Mouse (Mus musculus) left cerebral cortex, adult 2 months (tissue): ENCODE measurements at regions not wholly inside any gene's neighbourhood (a gene's known extent, or its start where the extent isn't known, plus 50 kb on each side); places are given as distances from the start of the nearest gene placed in this dataset.

Source experiments
- DNase-seq, 2 experiments: peaks; one replicate each; pipeline ENCODE4 v3.0.0; 2021 to 2022; ENCODE audit warnings: low spot score in 2 of 2, mixed read lengths in 1 of 2; ENCODE audit errors: extremely low spot score in 1 of 2
- H3K27ac ChIP-seq: fragments of 200-600 bp; 2 replicates; pipeline ENCODE4 v1.8.1; 2022
- H3K4me3 ChIP-seq: fragments of 200-600 bp; 2 replicates; pipeline ENCODE4 v1.8.1; 2022
- CTCF ChIP-seq: fragments of 200-600 bp; IDR thresholded peaks from 2 replicates; pipeline ENCODE4 v1.8.1; 2022; ENCODE audit warnings: antibody characterized with exemption, mild to moderate bottlenecking, moderate library complexity
- intact Hi-C: fragments of 180-260 bp; cut with DNase I; formaldehyde crosslinking; loops from one replicate; pipeline ENCODE4 v1.15.1; 2025

DNA sequence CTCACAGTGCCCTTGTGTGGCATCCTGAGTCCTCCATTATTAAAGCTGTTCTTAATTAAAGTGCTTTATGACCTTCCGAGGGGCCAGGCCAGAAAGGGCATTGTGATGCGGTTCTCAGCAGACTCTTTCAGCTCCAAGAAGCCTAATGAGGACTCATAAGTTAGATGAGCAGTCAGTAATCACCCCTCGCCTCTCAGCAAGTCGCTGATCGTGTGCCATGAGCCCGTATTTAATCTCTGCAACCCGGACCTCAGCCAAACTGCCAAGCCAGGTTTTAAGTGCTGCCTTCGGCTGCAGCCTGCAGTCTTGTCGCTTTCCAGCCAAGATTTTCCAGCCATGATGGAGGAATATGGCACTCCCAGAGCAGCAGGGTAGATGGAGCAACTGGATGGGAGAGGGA lies 56.1 kb upstream of the Rbfox1 start:
- Histone ChIP-seq H3K27ac (no peak overlapping the region), H3K4me3 (no peak overlapping the region)
- intact Hi-C loops = no loop called here
- no peak for TF ChIP-seq CTCF
- DNase-seq = no peak

DNA sequence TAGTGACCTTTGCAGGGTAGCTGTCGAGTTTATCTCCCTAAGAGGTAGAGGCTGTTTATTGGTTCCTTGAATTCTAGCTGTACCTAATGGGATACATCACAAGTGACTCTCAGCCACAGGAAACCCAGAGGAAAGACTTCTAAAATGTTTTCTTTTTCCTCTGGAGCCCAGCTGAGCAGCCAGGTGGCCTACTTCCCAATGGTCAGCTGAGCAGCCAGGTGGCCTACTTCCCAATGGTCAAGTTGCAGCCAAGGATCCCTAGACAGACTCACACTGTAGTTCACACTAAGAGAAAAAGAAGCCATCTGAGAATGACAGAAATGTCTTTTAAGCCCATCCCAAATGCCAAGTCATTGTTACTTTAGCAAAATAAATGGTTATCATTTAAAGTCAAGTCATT lies 61.8 kb upstream of the Rbfox1 start:
- intact Hi-C loops = no loop called here
- DNase-seq = no peak
- H3K4me3 ChIP-seq = no peak overlapping the region
- H3K27ac ChIP-seq = no peak overlapping the region
- no peak for TF ChIP-seq CTCF

DNA sequence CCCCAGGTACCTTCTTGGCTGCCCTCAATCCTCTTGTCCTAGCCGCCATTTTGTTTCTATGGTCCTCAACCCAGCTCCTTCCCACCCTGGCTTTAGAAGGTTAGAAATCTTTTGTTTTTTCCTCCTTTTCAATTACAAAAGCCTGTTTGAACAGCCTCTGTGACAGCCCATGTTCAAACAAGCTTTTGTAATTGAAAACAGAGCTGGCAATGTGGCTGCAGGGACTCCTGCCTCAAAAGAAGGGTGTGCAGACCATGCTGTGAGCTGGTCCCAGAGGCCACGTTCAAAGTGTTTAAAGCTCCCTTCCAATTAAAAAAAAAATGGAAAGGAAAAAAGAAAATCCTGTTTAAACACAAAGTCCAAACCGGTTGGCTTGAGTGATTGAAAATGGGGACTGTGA lies 68.0 kb upstream of the Rbfox1 start:
- Histone ChIP-seq H3K27ac (no peak overlapping the region), H3K4me3 (no peak overlapping the region)
- no peak for DNase-seq
- intact Hi-C loops = no loop called here
- TF ChIP-seq CTCF = no peak

DNA sequence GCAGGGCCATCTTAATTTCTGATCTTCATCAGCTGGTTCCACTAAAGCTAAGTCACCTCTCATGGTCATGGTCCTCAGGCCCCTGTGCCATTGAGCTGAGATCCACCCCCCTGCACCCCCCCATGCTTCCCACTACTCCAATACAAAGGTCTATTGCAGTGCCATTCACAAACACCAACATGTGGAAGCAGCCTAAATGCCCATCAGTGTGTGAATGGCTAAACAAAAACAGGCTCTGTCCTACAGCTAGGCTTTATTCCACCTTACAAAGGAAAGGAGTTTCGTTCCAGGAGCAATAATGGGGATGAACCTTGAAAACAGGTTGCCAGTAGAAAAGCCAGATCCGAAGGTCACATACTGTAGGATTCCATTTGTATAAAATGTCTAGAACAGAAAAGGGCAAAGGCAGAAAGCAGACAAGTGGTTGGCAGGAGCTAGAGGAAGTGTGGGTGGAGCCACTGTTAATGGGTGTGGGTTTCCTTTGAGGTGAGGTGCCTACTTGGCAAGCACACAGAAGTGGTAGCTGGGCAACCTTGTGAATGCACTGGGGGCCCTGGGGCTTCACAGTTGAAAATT lies 72.8 kb upstream of the Rbfox1 start:
- no peak for DNase-seq
- Histone ChIP-seq H3K4me3 (no peak overlapping the region), H3K27ac (no peak overlapping the region)
- no peak for TF ChIP-seq CTCF
- intact Hi-C loops = no loop called here

DNA sequence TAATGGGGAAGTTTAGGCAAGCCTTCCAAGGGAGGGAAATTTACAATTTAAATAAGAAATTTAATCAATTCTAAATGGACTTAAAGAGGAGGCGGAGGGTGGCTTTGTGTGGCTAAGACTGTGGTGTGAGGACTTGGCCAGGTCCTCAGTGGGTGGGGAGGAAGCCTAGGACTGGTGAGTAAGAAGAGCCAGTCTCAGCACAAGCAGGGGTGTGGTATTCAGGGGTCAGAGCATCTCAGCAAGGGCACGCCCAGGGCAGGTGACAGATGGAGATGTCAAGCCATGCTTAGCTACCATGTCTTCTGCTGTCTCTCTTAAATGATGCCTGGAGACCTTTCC lies 73.5 kb upstream of the Rbfox1 start:
- H3K4me3 ChIP-seq = no peak overlapping the region
- intact Hi-C loops = no loop called here
- no peak for DNase-seq
- TF ChIP-seq CTCF = no peak
- H3K27ac ChIP-seq = no peak overlapping the region

DNA sequence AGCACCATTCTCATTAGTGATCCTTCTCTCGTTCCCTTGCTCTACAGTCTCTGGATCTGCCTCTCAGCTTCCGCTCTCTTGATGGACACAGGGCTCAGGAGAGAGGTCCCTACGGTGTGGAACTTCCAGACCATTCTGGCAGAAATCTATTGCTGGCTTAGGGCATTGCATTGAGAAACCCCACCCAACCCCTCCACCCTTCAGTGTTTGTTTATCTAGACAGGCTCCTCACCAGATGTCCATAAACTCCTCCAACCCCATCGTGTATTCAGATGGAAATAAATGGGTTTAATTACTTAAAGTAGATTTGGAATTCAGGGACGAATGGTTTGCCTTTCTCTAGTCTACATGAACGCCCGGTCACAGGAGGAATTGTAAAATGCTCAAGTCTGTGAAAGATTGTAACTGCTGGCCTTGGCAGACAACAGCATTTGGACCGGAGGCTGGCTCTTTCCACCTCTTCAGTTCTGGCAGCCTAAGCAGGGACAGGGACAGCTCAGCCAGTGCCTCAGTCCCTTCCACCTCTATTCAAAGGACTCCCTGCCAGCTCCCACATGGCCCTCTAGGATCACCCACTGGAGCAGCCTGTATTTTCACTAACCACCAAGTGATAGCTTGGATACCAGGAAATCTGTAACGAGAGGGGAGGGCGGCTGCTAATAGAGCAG lies 74.0 kb upstream of the Rbfox1 start:
- Histone ChIP-seq H3K27ac (no peak overlapping the region), H3K4me3 (no peak overlapping the region)
- intact Hi-C loops = no loop called here
- no peak for DNase-seq
- no peak for TF ChIP-seq CTCF

DNA sequence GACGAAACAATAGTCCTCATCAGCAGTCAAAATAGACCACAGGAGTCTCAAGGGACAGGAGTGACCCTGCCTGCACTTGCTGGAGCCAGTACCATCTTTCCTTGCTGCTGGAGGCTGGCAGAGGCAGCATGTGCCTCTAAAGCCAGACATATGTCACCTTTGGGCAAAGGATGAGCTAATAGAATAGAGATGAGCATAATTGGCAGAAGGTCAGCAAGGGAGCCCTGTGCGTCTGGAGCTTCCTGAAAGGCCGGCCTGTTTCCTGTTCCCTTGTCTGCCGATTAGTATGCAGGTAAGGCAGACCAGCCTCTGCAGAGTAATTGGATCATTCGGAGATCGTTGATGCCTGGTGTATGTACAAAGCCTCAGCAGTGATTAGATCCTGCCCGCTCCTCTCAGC lies 87.0 kb upstream of the Rbfox1 start:
- no peak for DNase-seq
- intact Hi-C loops = no loop called here
- no peak for TF ChIP-seq CTCF
- Histone ChIP-seq H3K4me3 (no peak overlapping the region), H3K27ac (no peak overlapping the region)

DNA sequence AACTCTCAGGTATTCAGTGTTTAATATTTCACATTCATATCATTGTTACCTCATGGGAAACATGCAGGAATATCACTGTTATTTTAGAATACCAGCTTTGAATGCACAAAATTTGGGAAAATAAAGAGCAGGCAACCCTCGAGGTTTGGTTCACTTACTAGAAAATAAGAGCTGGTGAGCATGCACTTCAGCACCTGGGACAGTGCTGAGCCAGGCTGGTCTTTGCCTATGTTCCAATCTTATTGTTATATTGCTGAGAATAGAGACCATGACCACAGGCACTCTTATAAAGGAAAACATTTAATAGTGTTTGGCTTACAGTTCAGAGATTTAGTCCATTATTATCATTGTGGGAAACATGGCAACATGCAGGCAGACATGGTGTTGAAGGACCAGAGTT lies 92.9 kb upstream of the Rbfox1 start:
- Histone ChIP-seq H3K27ac (no peak overlapping the region), H3K4me3 (no peak overlapping the region)
- intact Hi-C loops = no loop called here
- no peak for TF ChIP-seq CTCF
- DNase-seq = no peak

DNA sequence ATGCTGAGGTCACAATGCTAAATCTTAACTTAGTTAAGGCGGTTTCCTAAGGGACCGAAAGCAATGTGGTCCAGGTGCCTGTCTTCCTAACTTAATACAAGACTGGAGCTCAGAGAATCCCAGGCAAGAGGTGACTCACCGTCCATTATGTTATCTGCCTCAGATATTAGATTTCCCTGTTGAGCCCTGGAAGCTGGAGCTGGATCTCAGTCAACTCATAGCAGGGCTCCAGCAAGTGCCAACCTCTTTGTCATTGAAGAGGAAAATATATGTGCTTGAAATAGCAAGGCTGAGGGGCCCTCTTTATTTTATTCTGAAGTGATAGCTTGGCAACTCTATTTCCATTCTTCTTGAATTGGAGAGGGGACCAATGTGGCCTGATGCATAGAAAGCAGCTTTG lies 95.0 kb upstream of the Rbfox1 start:
- no peak overlapping the region for H3K4me3 ChIP-seq
- no peak for TF ChIP-seq CTCF
- DNase-seq = no peak
- intact Hi-C loops = no loop called here
- H3K27ac ChIP-seq = no peak overlapping the region

DNA sequence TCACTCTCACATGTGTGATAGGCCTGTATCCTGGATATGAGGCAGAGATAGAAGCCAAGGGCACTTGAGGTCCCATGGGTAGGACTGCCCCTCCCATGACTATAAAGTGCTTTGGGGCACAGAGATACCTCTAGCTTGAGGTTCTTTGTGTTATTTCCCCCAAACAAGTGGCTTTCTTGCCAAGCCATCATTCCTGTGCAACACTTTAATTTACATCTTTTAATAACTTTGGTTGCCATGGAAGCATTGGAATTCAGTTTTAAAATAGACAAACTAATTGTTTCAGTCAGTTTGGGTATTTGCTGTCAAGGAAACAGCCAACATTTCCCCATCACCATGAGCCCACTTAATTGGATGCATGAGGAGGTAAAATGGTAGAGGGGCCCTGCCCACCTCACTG lies 97.9 kb upstream of the Rbfox1 start:
- H3K4me3 ChIP-seq = no peak overlapping the region
- no peak overlapping the region for H3K27ac ChIP-seq
- no peak for TF ChIP-seq CTCF
- intact Hi-C loops = no loop called here
- DNase-seq = no peak

DNA sequence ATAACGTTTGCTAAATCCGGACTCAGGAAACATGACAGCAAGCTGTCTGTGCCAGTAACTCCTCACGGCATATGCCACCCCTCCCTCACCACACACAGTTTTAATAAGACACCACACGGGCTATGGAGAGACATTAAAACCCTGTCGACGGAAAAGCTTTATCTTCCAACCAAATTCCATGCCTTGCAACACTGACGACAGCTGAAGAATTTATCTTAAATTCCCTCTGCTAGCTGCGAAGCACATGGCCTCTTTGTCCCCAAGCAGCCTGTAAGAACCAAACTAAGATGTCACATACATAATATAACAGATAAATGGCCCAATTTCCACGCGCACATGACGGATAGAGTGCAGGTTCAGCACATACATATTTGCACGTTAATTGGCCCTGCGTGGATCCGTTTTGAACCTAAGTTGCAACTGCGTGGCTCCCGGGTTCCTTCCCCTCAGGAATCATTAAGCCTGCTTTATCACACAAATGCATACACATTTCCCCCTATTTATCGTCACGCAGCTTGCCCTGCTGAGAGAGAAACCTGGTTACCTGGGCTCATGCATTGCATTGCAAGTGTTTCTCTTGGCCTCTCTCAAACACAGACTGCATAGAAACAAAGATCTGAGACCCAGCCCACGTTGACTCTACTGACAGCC lies 118.3 kb upstream of the Rbfox1 start:
- intact Hi-C loops = no loop called here
- TF ChIP-seq CTCF = no peak
- no peak overlapping the region for H3K27ac ChIP-seq

DNA sequence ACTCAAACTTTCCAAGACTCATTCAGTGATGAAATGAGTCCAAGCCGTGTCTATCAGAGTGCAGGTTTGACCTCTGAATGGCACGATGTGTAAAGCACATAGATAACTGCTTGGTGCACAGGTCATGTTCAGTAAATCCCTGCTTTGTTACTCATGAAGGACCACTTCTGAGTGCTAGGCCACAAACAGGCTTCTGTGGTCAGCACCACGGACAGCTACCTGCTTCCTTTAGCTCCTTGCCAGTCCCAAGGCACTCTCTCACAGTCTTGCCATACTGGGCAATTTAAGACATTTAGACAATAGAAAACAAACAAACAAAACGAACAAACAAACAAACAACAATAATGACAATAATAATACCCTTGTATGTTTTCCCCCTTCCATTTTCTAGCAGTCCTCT lies 120.0 kb upstream of the Rbfox1 start:
- no peak overlapping the region for H3K27ac ChIP-seq
- intact Hi-C loops = no loop called here

More for the DNA sequence above, 118.3 kb upstream of the Rbfox1 start:
- H3K4me3 ChIP-seq = no peak overlapping the region
- peak; percentile 17 to 35 for DNase-seq

DNA sequence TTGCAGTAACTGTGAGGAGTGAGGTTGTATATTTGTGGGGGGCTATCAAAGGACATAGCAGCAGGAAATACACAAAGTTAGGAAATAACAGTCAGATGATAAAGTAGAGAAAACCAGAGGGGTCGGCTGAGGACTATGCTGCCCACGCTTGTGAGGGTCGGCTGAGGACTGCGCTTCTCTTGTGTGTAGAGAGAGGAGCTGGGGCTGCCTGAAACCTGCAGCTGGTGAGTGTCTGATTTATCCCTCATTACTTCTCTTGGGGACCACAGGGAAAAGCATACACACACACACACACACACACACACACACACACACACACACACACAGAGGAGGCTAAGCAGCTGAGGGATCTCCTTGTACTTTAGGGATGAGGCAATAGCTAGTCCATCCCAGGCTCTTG lies 124.3 kb upstream of the Rbfox1 start:
- Histone ChIP-seq H3K4me3 (no peak overlapping the region), H3K27ac (no peak overlapping the region)
- TF ChIP-seq CTCF = no peak
- intact Hi-C loops = no loop called here
- no peak for DNase-seq

More for the DNA sequence above, 120.0 kb upstream of the Rbfox1 start:
- H3K4me3 ChIP-seq = no peak overlapping the region
- no peak for DNase-seq
- no peak for TF ChIP-seq CTCF
